Mouse (Mus musculus): ENCODE data around the gene Tox2.

Tox2 gene

DNA sequence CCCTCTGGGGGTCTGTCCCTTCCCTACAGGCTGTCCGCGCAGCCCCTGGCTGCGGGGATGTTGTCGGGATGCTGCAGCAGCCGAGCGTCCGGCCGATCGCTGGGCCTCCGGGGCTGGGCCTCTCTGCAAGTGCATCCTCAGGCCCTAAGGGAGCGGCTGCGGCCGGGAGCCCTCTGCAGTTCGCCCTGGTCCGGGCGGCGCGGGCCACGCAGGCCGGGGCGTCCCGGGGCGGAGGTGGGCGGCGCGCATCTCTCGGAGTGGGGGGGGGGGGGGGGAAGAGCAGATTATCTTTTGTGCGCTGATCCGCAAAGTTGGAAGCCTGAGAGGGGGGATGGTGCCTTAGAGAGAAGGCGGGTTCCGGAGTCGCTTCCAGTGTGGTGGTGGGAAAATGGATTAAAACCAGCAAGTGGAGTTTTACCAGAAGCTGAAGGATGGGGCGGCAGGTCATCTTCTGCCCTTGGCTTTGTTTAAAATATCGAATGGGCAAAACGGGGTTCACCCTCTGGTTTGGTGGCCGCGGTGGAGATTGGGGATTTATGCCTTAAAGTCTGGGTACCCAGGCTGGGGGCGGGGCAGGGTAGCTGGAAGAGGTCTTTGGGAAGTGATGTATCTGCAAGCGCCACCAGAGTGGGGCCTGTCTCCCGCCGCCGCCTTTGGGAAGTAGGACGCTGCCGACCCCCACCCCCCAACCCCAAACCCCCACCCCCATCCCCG lies 1.8 kb downstream of the Tox2 start:
- in situ Hi-C loops (cut with MseI, MboI) = loop anchor here in 1 of 2 experiments (10.0 kb wide), 1 partner anchor 100 kb away; no protein-coding TSS in a partner anchor

- in situ Hi-C loops (cut with MseI, MboI) = loop anchor here in 1 of 2 experiments (10.0 kb wide), 1 partner anchor 100 kb away; no protein-coding TSS in a partner anchor
Measured at GRCm38 (mm10) chr2:163205262-163205647, 2.3 kb downstream of the Tox2 start.

- in situ Hi-C loops (cut with MseI, MboI) = loop anchor here in 1 of 2 experiments (10.0 kb wide), 1 partner anchor 101 kb away; no protein-coding TSS in a partner anchor
Measured at GRCm38 (mm10) chr2:163205737-163206490, 3.0 kb downstream of the Tox2 start.

DNA sequence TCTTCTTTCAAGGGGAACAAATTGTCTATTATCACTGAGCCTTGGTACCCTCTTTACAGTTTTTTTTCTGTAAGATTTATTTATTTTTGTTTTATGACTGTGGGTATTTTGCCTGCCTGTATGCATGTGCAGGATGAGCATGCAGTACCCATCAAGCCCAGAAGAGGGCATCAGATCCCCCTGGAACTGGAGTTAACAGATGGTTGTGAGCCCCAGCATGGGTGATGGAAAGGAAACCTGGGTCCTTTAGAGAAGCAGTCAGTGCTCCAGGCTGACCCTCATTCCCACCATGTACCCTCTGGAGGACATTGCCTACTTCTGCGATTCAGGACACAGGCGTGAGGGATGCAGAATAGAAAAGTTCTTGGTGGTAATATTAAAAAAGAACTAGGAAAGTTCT lies 4.4 kb downstream of the Tox2 start:
- in situ Hi-C loops (cut with MseI, MboI) = loop anchor here in 1 of 2 experiments (10.0 kb wide), 1 partner anchor 103 kb away; no protein-coding TSS in a partner anchor

DNA sequence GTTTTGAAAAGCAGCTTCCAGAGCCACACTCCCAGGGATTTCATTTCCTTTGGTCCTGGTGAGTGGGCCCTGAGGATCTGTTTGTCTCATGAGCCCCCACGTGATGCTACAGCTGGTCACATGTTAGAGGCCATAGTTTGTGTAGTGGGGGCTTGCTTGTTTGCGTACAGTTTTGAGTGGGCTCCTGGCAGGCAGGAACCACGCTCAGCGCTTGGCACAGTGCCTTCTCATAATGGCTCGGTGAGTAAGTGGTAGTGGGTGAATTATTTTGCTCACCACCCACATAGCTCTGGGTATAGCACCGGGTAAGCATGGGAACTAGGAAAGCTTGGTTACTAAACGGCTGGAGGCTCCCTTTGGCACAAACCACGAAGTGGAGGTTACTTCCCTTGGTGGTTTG lies 6.2 kb downstream of the Tox2 start:
- in situ Hi-C loops (cut with MseI, MboI) = loop anchor here in 1 of 2 experiments (10.0 kb wide), 1 partner anchor 104 kb away; no protein-coding TSS in a partner anchor

DNA sequence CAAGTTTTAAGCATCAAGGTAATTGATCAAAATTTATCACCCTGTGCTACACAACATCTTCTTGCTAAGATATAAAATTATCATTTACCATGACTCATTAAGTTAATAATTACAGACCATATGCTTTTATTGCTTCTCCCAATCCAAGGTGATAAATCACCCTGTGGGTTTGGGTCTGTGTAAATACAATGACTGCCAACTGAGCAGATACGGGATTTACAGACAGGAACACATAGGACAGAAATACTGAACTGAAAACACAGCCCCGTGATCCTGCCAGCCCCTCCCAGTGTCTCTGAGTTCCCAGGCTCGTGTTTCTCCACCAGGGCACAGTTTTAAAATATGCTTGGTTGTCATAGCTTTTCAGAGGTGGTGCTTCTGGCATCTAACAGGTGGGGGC lies 10.2 kb downstream of the Tox2 start:
- in situ Hi-C loops (cut with MseI, MboI) = no loop called here

- in situ Hi-C loops (cut with MseI, MboI) = no loop called here
Measured at GRCm38 (mm10) chr2:163218095-163218494, 15.2 kb downstream of the Tox2 start.

DNA sequence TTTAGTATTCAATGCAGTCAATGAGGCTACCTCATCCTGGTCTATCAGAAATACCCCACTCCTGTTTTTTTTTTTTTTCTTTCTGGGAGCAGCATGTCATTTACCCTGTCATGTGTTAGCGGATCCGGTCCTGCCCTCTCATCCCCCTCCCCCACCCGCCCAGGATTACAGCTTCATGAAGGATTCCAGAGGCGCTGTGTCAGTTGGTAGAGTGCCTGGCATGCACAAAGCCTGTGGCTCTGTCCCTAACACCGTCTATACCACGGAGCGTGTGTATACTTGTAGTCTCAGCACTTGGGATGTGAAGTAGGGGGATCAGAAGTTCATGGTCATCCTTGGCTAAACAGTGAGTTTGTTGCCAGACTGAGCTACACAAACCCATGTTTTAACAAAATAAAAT lies 15.6 kb downstream of the Tox2 start:
- in situ Hi-C loops (cut with MseI, MboI) = no loop called here

GRCm38 (mm10) chr2:163219447-163219846 lies 16.5 kb downstream of the Tox2 start:
- in situ Hi-C loops (cut with MseI, MboI) = no loop called here

DNA sequence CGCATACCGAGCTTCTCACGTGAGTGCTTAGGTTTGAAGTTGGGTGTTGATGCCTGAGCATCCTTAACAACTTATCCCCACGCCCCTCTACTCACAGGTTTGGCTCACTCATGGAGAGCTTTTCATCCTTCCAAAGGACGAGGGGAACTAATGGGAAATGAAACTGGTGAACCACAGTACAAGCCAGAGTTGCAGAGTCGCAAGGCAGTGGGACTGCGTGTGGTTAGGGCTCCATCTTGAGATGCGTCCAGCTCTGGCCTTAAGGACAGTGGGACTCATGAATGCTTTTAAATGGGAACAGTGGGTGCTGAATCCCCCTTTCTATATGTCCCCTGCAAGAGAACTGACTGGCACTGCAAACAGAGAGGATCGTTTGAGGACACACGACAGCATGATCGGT lies 17.8 kb downstream of the Tox2 start:
- in situ Hi-C loops (cut with MseI, MboI) = no loop called here

DNA sequence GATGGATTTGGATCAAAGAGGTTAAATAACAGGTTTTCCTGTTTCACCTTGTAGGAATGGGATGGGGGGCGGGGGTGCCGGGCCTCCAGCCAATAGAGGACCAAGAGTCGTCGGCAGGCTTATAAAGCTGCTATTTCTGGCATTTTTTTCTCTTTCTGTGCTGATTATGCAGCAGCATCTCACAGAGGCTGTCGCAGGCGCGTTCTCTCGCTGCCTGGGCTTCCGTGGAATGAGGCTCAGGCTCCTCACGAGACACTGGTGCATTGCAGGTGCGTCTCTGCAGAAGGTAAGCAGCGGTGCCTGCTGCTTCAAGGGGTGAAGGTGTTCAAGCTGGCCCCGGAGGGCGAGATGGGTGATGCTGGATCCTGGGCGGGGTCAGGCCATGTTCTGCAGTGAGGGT lies 22.4 kb downstream of the Tox2 start:
- in situ Hi-C loops (cut with MseI, MboI) = no loop called here

GRCm38 (mm10) chr2:163229050-163229449 lies 26.1 kb downstream of the Tox2 start:
- in situ Hi-C loops (cut with MseI, MboI) = no loop called here

- in situ Hi-C loops (cut with MseI, MboI) = no loop called here
Measured at GRCm38 (mm10) chr2:163231781-163232534, 29.0 kb downstream of the Tox2 start.

DNA sequence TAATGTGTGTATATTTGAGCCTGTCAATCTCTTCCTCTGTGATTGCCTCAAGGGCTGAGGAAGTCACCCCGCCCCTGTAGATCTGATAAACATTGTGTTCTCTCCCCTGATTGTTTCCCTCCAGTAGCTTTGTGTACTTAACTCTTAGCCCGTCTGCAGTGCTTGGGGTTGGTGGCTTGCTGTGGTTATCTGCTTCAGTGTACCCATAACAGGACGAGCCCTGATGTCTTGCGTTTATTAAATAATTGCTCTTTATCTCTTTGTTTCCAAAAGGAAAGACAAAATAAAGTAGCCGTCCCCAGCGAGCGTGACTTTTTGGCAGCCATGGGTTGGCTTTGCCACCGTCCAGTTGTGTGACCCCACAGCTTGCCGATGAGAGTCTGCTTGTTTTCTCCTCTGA lies 30.7 kb downstream of the Tox2 start:
- in situ Hi-C loops (cut with MseI, MboI) = no loop called here

DNA sequence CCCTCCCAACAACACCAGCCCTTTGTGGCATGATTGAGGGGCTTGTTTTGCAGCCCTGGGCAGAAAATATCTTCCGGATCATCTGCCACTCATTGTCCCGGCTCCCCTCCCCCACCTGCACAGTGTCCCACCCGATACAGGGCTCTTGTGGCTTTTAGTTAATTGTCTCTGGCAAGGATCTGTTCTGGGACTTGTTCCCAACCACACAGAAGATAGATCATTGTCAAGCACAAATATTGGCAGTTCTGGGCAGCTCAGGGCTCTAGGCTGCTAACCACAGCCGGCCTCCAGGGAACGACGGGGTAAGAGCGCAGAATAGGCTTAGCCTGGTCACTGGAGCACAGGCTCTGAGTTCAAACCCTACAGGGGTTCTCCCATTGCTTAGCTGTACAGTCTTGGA lies 33.1 kb downstream of the Tox2 start:
- in situ Hi-C loops (cut with MseI, MboI) = no loop called here

DNA sequence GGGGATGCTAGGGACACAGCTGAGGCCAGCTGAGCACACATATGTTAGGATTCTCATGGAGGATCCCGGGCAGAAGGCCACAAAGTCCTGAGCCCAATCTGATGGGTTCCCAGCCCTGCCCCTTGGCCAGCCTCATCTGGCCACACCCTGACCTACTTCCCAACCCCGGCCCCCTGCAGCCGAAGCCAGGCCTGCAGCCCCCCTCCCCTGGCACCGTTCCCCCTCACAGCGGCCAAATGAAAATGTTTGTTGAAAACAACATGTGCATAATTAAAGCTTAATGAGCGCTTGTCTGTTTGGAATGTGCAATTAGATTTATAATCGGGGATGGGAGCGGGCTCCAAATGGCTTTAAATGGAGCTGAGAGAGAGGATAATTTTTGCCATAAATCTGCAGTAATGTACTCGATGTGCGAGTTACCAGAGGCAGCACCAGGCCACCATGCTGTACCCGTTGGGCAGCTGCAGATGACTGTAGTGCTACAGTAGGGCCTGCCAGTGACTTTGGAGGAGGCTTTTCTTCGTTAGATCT lies 35.1 kb downstream of the Tox2 start:
- in situ Hi-C loops (cut with MseI, MboI) = no loop called here

- in situ Hi-C loops (cut with MseI, MboI) = no loop called here
Measured at GRCm38 (mm10) chr2:163239945-163240344, 37.0 kb downstream of the Tox2 start.

DNA sequence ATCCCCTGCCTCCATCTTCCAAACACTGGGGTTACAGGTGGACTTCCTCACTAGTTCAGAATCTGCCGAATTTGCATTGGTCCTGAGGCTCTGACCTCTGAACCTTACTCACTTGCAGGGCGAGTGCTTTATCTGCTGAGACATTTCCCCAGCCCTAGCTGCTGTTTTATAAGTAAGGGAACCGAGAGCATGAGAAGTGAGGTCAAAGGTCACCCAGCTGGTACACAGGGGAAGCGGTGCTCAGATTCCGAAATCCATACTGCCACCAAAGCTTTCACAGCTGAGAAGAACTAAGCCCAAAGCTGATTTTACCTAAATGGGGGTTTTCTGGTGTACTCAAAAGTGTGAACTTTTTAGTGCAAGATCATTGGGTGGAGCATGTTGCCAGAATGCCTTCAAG lies 38.9 kb downstream of the Tox2 start:
- in situ Hi-C loops (cut with MseI, MboI) = no loop called here

GRCm38 (mm10) chr2:163243917-163244852 lies 41.3 kb downstream of the Tox2 start:
- in situ Hi-C loops (cut with MseI, MboI) = no loop called here

GRCm38 (mm10) chr2:163248912-163249311 lies 46.0 kb downstream of the Tox2 start:
- in situ Hi-C loops (cut with MseI, MboI) = no loop called here

- in situ Hi-C loops (cut with MseI, MboI) = no loop called here
Measured at GRCm38 (mm10) chr2:163252645-163253044, 49.7 kb downstream of the Tox2 start.
